ENCODE assay signal across 7 mouse cellular contexts in genomic region chr10:84401907-84402371, GRCm38 (mm10). TPM values are rescaled to one million over a fixed set of nuclear protein-coding genes. Genes with fewer than 3 reads are reported as not detected.
DNase-seq lines count a peak whose midpoint lies in the region; ATAC-seq lines count a peak whose summit lies in the region.

No protein-coding gene starts in this region.

- H3K4me1 ChIP-seq in neural tube, embryonic 12.5 days, result peaks cover 24% of the 10 kb centered on the region
- H3K4me1 ChIP-seq in forebrain, embryonic 13.5 days, result peaks cover 31% of the 10 kb centered on the region
- peaks cover 55% of the 10 kb centered on the region for H3K4me1 ChIP-seq in neural tube, embryonic 13.5 days (replicated peaks)

- WGBS in neural tube, embryonic 12.5 days, result 50% methylated on average over 7 of the region's 7 CpGs
- WGBS in forebrain, embryonic 13.5 days, result 27% methylated on average over 7 of the region's 7 CpGs
- WGBS in neural tube, embryonic 13.5 days, result 47% methylated on average over 7 of the region's 7 CpGs

- H3K4me2 ChIP-seq in neural tube, embryonic 12.5 days (replicated peaks), result no peak overlapping the region
- no peak overlapping the region for H3K4me2 ChIP-seq in forebrain, embryonic 13.5 days
- H3K4me2 ChIP-seq in neural tube, embryonic 13.5 days, result no peak overlapping the region

- DNase-seq in neural tube, embryonic 10.5 days (ENCODE audit: extremely low spot score, low spot score), result no peak
- DNase-seq in induced T-regulatory cell, adult 2 months (ENCODE audit: low read depth), result peak; percentile 4
- no peak for DNase-seq in thymus, postnatal 36 days
- no peak for DNase-seq in urinary bladder, adult 18-20 months (ENCODE audit: low spot score in 2 of 2)

- H3K36me3 ChIP-seq in neural tube, embryonic 12.5 days, result no peaks in the 10 kb centered on the region
- H3K36me3 ChIP-seq in forebrain, embryonic 13.5 days (ENCODE audit: poor library complexity, severe bottlenecking), result no peaks in the 10 kb centered on the region
- H3K36me3 ChIP-seq in neural tube, embryonic 13.5 days, result 0 out of 2 replicates have a peak, but pooled peaks cover 5% of the 10 kb centered on the region

- no peak overlapping the region for H3K4me3 ChIP-seq in neural tube, embryonic 12.5 days
- no peak overlapping the region for H3K4me3 ChIP-seq in forebrain, embryonic 13.5 days
- no peak overlapping the region for H3K4me3 ChIP-seq in neural tube, embryonic 13.5 days

- no peaks in the 10 kb centered on the region for H3K9me3 ChIP-seq in neural tube, embryonic 12.5 days
- H3K9me3 ChIP-seq in forebrain, embryonic 13.5 days (replicated peaks), result no peaks in the 10 kb centered on the region
- no peaks in the 10 kb centered on the region for H3K9me3 ChIP-seq in neural tube, embryonic 13.5 days

- H3K27ac ChIP-seq in neural tube, embryonic 12.5 days, result no peak overlapping the region
- H3K27ac ChIP-seq in forebrain, embryonic 13.5 days, result peak overlapping the region; percentile 68
- 0 out of 2 replicates have a peak overlapping the region, but pooled peaks have one; percentile 2 for H3K27ac ChIP-seq in neural tube, embryonic 13.5 days (replicated peaks)

- H3K27me3 ChIP-seq in neural tube, embryonic 12.5 days (replicated peaks), result no peaks in the 10 kb centered on the region
- no peaks in the 10 kb centered on the region for H3K27me3 ChIP-seq in forebrain, embryonic 13.5 days
- no peaks in the 10 kb centered on the region for H3K27me3 ChIP-seq in neural tube, embryonic 13.5 days

- peak; percentile 33; the same call in 1 of the 2 replicates for ATAC-seq in neural tube, embryonic 12.5 days (ENCODE audit: low FRiP score, low read depth)
- ATAC-seq in forebrain, embryonic 13.5 days, result peak; percentile 71
- peak; percentile 74 for ATAC-seq in neural tube, embryonic 13.5 days (ENCODE audit: low read depth)

- H3K9ac ChIP-seq in neural tube, embryonic 12.5 days, result no peak overlapping the region
- no peak overlapping the region for H3K9ac ChIP-seq in forebrain, embryonic 13.5 days
- no peak overlapping the region for H3K9ac ChIP-seq in neural tube, embryonic 13.5 days

RNA-seq across cellular contexts. Expression of gene Nuak1, which starts 38.5 kb away (rescaled TPM):
- 4.6 and 4.8 TPM in 2 replicates for polyA plus RNA-seq in neural tube, embryonic 12.5 days (2016; fragmentation: Nextera tagmentation; extraction: Ambion mirVana)
- polyA plus RNA-seq in forebrain, embryonic 13.5 days (2015; fragmentation: Nextera tagmentation; extraction: Ambion mirVana), result 5.3 and 7.4 TPM in 2 replicates
- polyA plus RNA-seq in neural tube, embryonic 13.5 days (2015; fragmentation: Nextera tagmentation; extraction: Ambion mirVana), result 5.4 and 5.7 TPM in 2 replicates
